In genomic region chr10:108061813-108062435, GRCm38 (mm10) we compare ENCODE assay signal across 17 mouse cellular contexts.
DNase-seq lines count a peak whose midpoint lies in the region; ATAC-seq and TF ChIP-seq lines count a peak whose summit lies in the region.
"Had no signal": no experiment of that assay in that cellular context is flagged by ENCODE, and none has a peak within 500 bp of the region (broad histone marks: within the 10 kb centered on the region; RNA-seq: fewer than 3 reads in every experiment).

No protein-coding gene starts in this region.

- no peaks in the 10 kb centered on the region for H3K36me3 ChIP-seq in hindbrain, embryonic 16.5 days (ENCODE audit: control insufficient read depth, insufficient read depth, low read length)
- H3K36me3 ChIP-seq: embryonic facial prominence, embryonic 15.5 days; stomach, embryonic 15.5 days had no signal

- no peak overlapping the region for H3K4me3 ChIP-seq in gastrocnemius, adult 2 months
- H3K4me3 ChIP-seq in hindbrain, embryonic 16.5 days (ENCODE audit: low read length), result no peak overlapping the region
- H3K4me3 ChIP-seq: embryonic facial prominence, embryonic 15.5 days; myocyte; stomach, embryonic 15.5 days had no signal

- H3K9me3 ChIP-seq in hindbrain, embryonic 16.5 days (ENCODE audit: control insufficient read depth, low read length), result no peaks in the 10 kb centered on the region
- H3K9me3 ChIP-seq: embryonic facial prominence, embryonic 15.5 days; stomach, embryonic 15.5 days had no signal

- WGBS in hindbrain, embryonic 16.5 days, result 37% methylated on average over 7 of the region's 7 CpGs

- H3K27ac ChIP-seq in gastrocnemius, adult 2 months, result no peak overlapping the region
- H3K27ac ChIP-seq in hindbrain, embryonic 16.5 days (ENCODE audit: low read depth, low read length), result no peak overlapping the region
- H3K27ac ChIP-seq: embryonic facial prominence, embryonic 15.5 days; liver, embryonic 14.5 days; stomach, embryonic 15.5 days had no signal

- H3K9ac ChIP-seq in hindbrain, embryonic 16.5 days (ENCODE audit: low read depth, low read length), result no peak overlapping the region
- H3K9ac ChIP-seq: embryonic facial prominence, embryonic 15.5 days; liver, embryonic 14.5 days; stomach, embryonic 15.5 days had no signal

- no peak overlapping the region for H3K4me2 ChIP-seq in hindbrain, embryonic 16.5 days (ENCODE audit: low read length)
- H3K4me2 ChIP-seq: embryonic facial prominence, embryonic 15.5 days; stomach, embryonic 15.5 days had no signal

- no peaks in the 10 kb centered on the region for H3K27me3 ChIP-seq in hindbrain, embryonic 16.5 days (replicated peaks; ENCODE audit: control insufficient read depth, insufficient read depth, low read length)
- H3K27me3 ChIP-seq: embryonic facial prominence, embryonic 15.5 days; stomach, embryonic 15.5 days had no signal

- H3K4me1 ChIP-seq in hindbrain, embryonic 16.5 days (ENCODE audit: control insufficient read depth, insufficient read depth, low read depth, low read length), result no peaks in the 10 kb centered on the region
- H3K4me1 ChIP-seq: embryonic facial prominence, embryonic 15.5 days; stomach, embryonic 15.5 days had no signal

- DNase-seq in gastrocnemius, adult 2 months, result peak; percentile 26
- DNase-seq in gastrocnemius, postnatal 4 days (ENCODE audit: low spot score in 2 of 2), result no peak
- peak; percentile 35 for DNase-seq in MN1 (ENCODE audit: low spot score)
- DNase-seq in cerebellum, postnatal 36 days, result peak; percentile 2 to 5
- no peak for DNase-seq in kidney, postnatal 25 days
- DNase-seq in adrenal gland, adult 2 months, result no peak
- DNase-seq in frontal cortex, postnatal 25 days (ENCODE audit: low spot score in 2 of 2), result no peak
- DNase-seq: gastrocnemius, postnatal 25 days; kidney, adult 11 months; lung, postnatal 36 days; right cerebral cortex, postnatal 4 days; thymus, postnatal 4 days had no signal

- no peak for TF ChIP-seq CTCF in gastrocnemius, adult 2 months (IDR thresholded peaks at IDR 0.05)

- intact Hi-C loops in gastrocnemius, adult 2 months (cut with DNase I), result no loop called here

- ATAC-seq in hindbrain, embryonic 16.5 days, result peak; percentile 88

Comparison
In these comparisons a context has a peak if more than half of its experiments do, and no peak if none do; other contexts are left out.
1. DNase-seq: peak in gastrocnemius, adult 2 months (single experiment), MN1 (single experiment) and cerebellum, postnatal 36 days (2 of 2); none in gastrocnemius, postnatal 4 days (0 of 2), kidney, postnatal 25 days (0 of 2), adrenal gland, adult 2 months (single experiment) and frontal cortex, postnatal 25 days (0 of 2).